Mouse (Mus musculus): Measurements from ENCODE around the gene Gripap1. TPM values are rescaled to one million over a fixed set of nuclear protein-coding genes. Genes with fewer than 3 reads are reported as not detected.

The Gripap1 gene
- polyA plus RNA-seq, 1 experiment from 2014 or later, result 25.0 TPM

DNA sequence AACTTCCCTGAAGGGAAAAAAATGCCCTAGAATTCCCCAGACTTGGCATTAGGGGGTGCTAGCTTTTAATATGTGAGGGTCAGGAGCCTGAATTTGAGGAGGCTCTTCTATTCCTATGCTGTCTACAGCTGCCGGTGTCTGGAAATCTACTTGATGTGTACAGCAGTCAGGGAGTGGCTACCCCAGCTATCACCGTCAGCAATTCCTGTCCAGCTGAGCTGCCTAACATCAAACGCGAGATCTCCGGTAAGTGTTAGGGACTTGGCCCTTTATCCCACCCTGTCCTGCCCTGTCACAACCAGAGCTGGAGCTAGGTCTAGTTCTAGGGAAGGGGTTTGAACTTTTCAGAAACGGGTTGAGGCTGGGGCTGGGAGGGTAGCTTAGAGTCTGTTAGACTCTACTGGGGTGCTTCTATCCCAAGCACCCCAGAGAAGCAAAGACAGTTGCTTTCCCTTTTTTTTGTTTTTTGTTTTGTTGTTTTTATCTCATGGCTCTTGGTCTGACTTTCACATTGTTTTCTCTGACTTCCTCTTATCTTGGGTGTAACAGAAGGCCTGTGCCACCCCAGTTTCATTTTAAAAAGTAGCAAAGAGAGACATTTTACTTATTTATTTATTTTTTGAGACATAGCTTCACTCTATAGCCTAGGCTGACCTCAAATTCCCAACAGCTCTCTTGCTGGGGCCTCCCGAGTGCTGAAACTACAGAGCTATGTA lies 20.1 kb upstream of the Gripap1 start:
- peaks cover 2 to 17% of the 10 kb centered on the region in 2 experiments; a peak in 3 of 4 replicates for H3K4me1 ChIP-seq (ENCODE audit: control insufficient read depth in 2 of 2, insufficient read depth in 2 of 2, low read length in 2 of 2)
- 77% methylated on average over 7 of the region's 7 CpGs for WGBS
- H3K36me3 ChIP-seq (ENCODE audit: control insufficient read depth, insufficient read depth, low read length), result peaks cover 72% of the 10 kb centered on the region
- ATAC-seq (ENCODE audit: insufficient number of reproducible peaks, insufficient read depth, low FRiP score, low read depth), result no peak
- H3K9ac ChIP-seq (ENCODE audit: low read length), result no peak overlapping the region
- H3K27me3 ChIP-seq (ENCODE audit: control insufficient read depth, insufficient read depth, low read length), result no peaks in the 10 kb centered on the region
- H3K4me3 ChIP-seq (ENCODE audit: control insufficient read depth in 1 of 2, insufficient read depth in 1 of 2, low read depth in 1 of 2, low read length in 2 of 2), result no peak overlapping the region
- H3K27ac ChIP-seq (replicated peaks in 1 of 2; ENCODE audit: control insufficient read depth in 1 of 2, insufficient read depth in 1 of 2, low read depth in 2 of 2, low read length in 2 of 2), result no peak overlapping the region
- H3K9me3 ChIP-seq (ENCODE audit: control insufficient read depth, low read length), result no peaks in the 10 kb centered on the region
- no peak overlapping the region for H3K4me2 ChIP-seq (ENCODE audit: low read length)

GRCm38 (mm10) chrX:7772766-7773165 lies 16.8 kb upstream of the Gripap1 start:
- no peaks in the 10 kb centered on the region for H3K9me3 ChIP-seq (ENCODE audit: control insufficient read depth, low read length)
- H3K27me3 ChIP-seq (ENCODE audit: control insufficient read depth, insufficient read depth, low read length), result no peaks in the 10 kb centered on the region
- no peak overlapping the region for H3K4me2 ChIP-seq (ENCODE audit: low read length)
- H3K36me3 ChIP-seq (ENCODE audit: control insufficient read depth, insufficient read depth, low read length), result peaks cover 58% of the 10 kb centered on the region
- no peak overlapping the region for H3K27ac ChIP-seq (replicated peaks in 1 of 2; ENCODE audit: control insufficient read depth in 1 of 2, insufficient read depth in 1 of 2, low read depth in 2 of 2, low read length in 2 of 2)
- no peaks in the 10 kb centered on the region for H3K4me1 ChIP-seq (ENCODE audit: control insufficient read depth in 2 of 2, insufficient read depth in 2 of 2, low read length in 2 of 2)
- WGBS, result 49% methylated on average over 2 of the region's 2 CpGs
- no peak overlapping the region for H3K9ac ChIP-seq (ENCODE audit: low read length)
- H3K4me3 ChIP-seq (ENCODE audit: control insufficient read depth in 1 of 2, insufficient read depth in 1 of 2, low read depth in 1 of 2, low read length in 2 of 2), result no peak overlapping the region
- ATAC-seq (ENCODE audit: insufficient number of reproducible peaks, insufficient read depth, low FRiP score, low read depth), result no peak

GRCm38 (mm10) chrX:7775501-7776205 lies 13.9 kb upstream of the Gripap1 start:
- no peak overlapping the region for H3K27ac ChIP-seq (replicated peaks in 1 of 2; ENCODE audit: control insufficient read depth in 1 of 2, insufficient read depth in 1 of 2, low read depth in 2 of 2, low read length in 2 of 2)
- peaks cover 35% of the 10 kb centered on the region for H3K36me3 ChIP-seq (ENCODE audit: control insufficient read depth, insufficient read depth, low read length)
- H3K4me2 ChIP-seq (ENCODE audit: low read length), result no peak overlapping the region
- 66% methylated on average over 9 of the region's 9 CpGs for WGBS
- no peak overlapping the region for H3K4me3 ChIP-seq (ENCODE audit: control insufficient read depth in 1 of 2, insufficient read depth in 1 of 2, low read depth in 1 of 2, low read length in 2 of 2)
- H3K9me3 ChIP-seq (ENCODE audit: control insufficient read depth, low read length), result no peaks in the 10 kb centered on the region
- no peaks in the 10 kb centered on the region for H3K4me1 ChIP-seq (ENCODE audit: control insufficient read depth in 2 of 2, insufficient read depth in 2 of 2, low read length in 2 of 2)
- H3K9ac ChIP-seq (ENCODE audit: low read length), result no peak overlapping the region
- H3K27me3 ChIP-seq (ENCODE audit: control insufficient read depth, insufficient read depth, low read length), result no peaks in the 10 kb centered on the region
- no peak for ATAC-seq (ENCODE audit: insufficient number of reproducible peaks, insufficient read depth, low FRiP score, low read depth)

DNA sequence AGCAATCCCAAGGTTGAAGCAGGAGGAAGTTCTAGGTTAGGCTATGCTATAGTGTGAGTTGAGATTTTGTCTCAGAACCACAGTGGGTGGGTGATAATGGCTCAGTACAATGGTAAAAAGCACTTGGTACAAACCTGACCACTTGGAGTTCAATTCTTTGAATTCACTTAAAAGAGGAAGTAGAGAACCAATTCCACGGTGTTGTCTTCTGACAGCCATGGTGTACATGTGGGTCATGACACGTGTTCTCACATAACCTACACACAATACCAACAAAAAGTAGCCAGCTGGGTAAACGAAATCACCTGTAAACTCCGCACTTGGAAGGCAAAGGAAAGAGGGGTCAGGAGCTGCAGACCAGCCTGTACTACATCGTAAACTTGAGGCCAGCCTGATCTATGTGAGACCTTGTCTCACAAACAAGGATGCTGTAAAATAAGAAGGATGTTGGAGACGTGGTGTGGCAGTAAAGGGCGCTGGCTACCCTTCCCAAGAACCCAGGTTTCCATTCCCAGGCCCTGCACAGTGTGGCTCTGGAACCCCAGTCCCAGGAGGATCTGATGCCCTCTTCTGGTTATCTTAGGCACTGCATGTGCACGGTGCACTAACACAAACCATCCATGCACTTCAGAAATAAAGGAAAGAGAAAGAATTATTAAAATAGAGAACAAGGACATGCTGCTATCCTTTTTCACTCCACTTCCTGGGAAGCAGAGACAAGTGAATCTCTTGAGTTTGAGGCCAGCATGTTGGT lies 13.1 kb upstream of the Gripap1 start:
- Histone ChIP-seq H3K4me2 (ENCODE audit: low read length) (no peak overlapping the region), H3K27ac (replicated peaks in 1 of 2; ENCODE audit: control insufficient read depth in 1 of 2, insufficient read depth in 1 of 2, low read depth in 2 of 2, low read length in 2 of 2) (no peak overlapping the region), H3K27me3 (ENCODE audit: control insufficient read depth, insufficient read depth, low read length) (no peaks in the 10 kb centered on the region), H3K4me3 (ENCODE audit: control insufficient read depth in 1 of 2, insufficient read depth in 1 of 2, low read depth in 1 of 2, low read length in 2 of 2) (no peak overlapping the region), H3K9ac (ENCODE audit: low read length) (no peak overlapping the region), H3K4me1 (ENCODE audit: control insufficient read depth in 2 of 2, insufficient read depth in 2 of 2, low read length in 2 of 2) (no peaks in the 10 kb centered on the region), H3K36me3 (ENCODE audit: control insufficient read depth, insufficient read depth, low read length) (peaks cover 26% of the 10 kb centered on the region), H3K9me3 (ENCODE audit: control insufficient read depth, low read length) (no peaks in the 10 kb centered on the region)
- 41% methylated on average over 8 of the region's 8 CpGs for WGBS
- no peak for ATAC-seq (ENCODE audit: insufficient number of reproducible peaks, insufficient read depth, low FRiP score, low read depth)

GRCm38 (mm10) chrX:7778450-7779244 lies 10.9 kb upstream of the Gripap1 start:
- WGBS, result 59% methylated on average over 7 of the region's 7 CpGs

GRCm38 (mm10) chrX:7779294-7779693 lies 10.3 kb upstream of the Gripap1 start:
- Histone ChIP-seq H3K27ac (replicated peaks in 1 of 2; ENCODE audit: control insufficient read depth in 1 of 2, insufficient read depth in 1 of 2, low read depth in 2 of 2, low read length in 2 of 2) (no peak overlapping the region), H3K9me3 (ENCODE audit: control insufficient read depth, low read length) (no peaks in the 10 kb centered on the region), H3K9ac (ENCODE audit: low read length) (no peak overlapping the region), H3K4me1 (ENCODE audit: control insufficient read depth in 2 of 2, insufficient read depth in 2 of 2, low read length in 2 of 2) (no peaks in the 10 kb centered on the region), H3K36me3 (ENCODE audit: control insufficient read depth, insufficient read depth, low read length) (peaks cover 3% of the 10 kb centered on the region), H3K4me3 (ENCODE audit: control insufficient read depth in 1 of 2, insufficient read depth in 1 of 2, low read depth in 1 of 2, low read length in 2 of 2) (no peak overlapping the region), H3K27me3 (ENCODE audit: control insufficient read depth, insufficient read depth, low read length) (no peaks in the 10 kb centered on the region), H3K4me2 (ENCODE audit: low read length) (no peak overlapping the region)
- WGBS, result 15% methylated on average over 3 of the region's 3 CpGs
- ATAC-seq (ENCODE audit: insufficient number of reproducible peaks, insufficient read depth, low FRiP score, low read depth), result no peak

More at GRCm38 (mm10) chrX:7778450-7779244, 10.9 kb upstream of the Gripap1 start:
- no peaks in the 10 kb centered on the region for H3K4me1 ChIP-seq (ENCODE audit: control insufficient read depth in 2 of 2, insufficient read depth in 2 of 2, low read length in 2 of 2)
- no peaks in the 10 kb centered on the region for H3K9me3 ChIP-seq (ENCODE audit: control insufficient read depth, low read length)
- H3K9ac ChIP-seq (ENCODE audit: low read length), result no peak overlapping the region
- no peak for ATAC-seq (ENCODE audit: insufficient number of reproducible peaks, insufficient read depth, low FRiP score, low read depth)
- H3K4me3 ChIP-seq (ENCODE audit: control insufficient read depth in 1 of 2, insufficient read depth in 1 of 2, low read depth in 1 of 2, low read length in 2 of 2), result no peak overlapping the region
- no peak overlapping the region for H3K27ac ChIP-seq (replicated peaks in 1 of 2; ENCODE audit: control insufficient read depth in 1 of 2, insufficient read depth in 1 of 2, low read depth in 2 of 2, low read length in 2 of 2)
- no peak overlapping the region for H3K4me2 ChIP-seq (ENCODE audit: low read length)
- peaks cover 10% of the 10 kb centered on the region for H3K36me3 ChIP-seq (ENCODE audit: control insufficient read depth, insufficient read depth, low read length)
- no peaks in the 10 kb centered on the region for H3K27me3 ChIP-seq (ENCODE audit: control insufficient read depth, insufficient read depth, low read length)

- Histone ChIP-seq H3K9ac (ENCODE audit: low read length) (no peak overlapping the region), H3K27me3 (ENCODE audit: control insufficient read depth, insufficient read depth, low read length) (no peaks in the 10 kb centered on the region), H3K36me3 (ENCODE audit: control insufficient read depth, insufficient read depth, low read length) (no peaks in the 10 kb centered on the region), H3K9me3 (ENCODE audit: control insufficient read depth, low read length) (no peaks in the 10 kb centered on the region), H3K4me2 (ENCODE audit: low read length) (no peak overlapping the region), H3K4me1 (ENCODE audit: control insufficient read depth in 2 of 2, insufficient read depth in 2 of 2, low read length in 2 of 2) (no peaks in the 10 kb centered on the region), H3K27ac (replicated peaks in 1 of 2; ENCODE audit: control insufficient read depth in 1 of 2, insufficient read depth in 1 of 2, low read depth in 2 of 2, low read length in 2 of 2) (no peak overlapping the region), H3K4me3 (ENCODE audit: control insufficient read depth in 1 of 2, insufficient read depth in 1 of 2, low read depth in 1 of 2, low read length in 2 of 2) (no peak overlapping the region)
- ATAC-seq (ENCODE audit: insufficient number of reproducible peaks, insufficient read depth, low FRiP score, low read depth), result no peak
- 69% methylated on average over 4 of the region's 4 CpGs for WGBS
These were observed 6.9 kb upstream of the Gripap1 start for GRCm38 (mm10) chrX:7782603-7783092.

All from heart, embryonic 14.5 days (tissue).